Mouse (Mus musculus) limb, embryonic 13.5 days (tissue): ENCODE data around the gene Btbd35f7. TPM values are rescaled to one million over a fixed set of nuclear protein-coding genes. Genes with fewer than 3 reads are reported as not detected.
"Not testable (repeated sequence)": the region's sequence is repeated elsewhere in the genome, so short reads cannot be mapped to it uniquely, and the experiment has no call there.

Source experiments
- ATAC-seq: fragments of 200-750 bp; cut with Nextera tagmentation; 2 replicates; pipeline ENCODE4 v1.8.0; 2017; ENCODE audit warnings: low read depth, moderate number of reproducible peaks, moderate TSS enrichment; ENCODE audit not compliant: low FRiP score
- H3K27ac ChIP-seq: fragments of 300-500 bp; sonication (generic); 2 replicates; pipeline ENCODE4 v1.5.1; 2015; ENCODE audit warnings: inconsistent platforms, mild to moderate bottlenecking, moderate library complexity
- H3K27me3 ChIP-seq: fragments of 300-500 bp; sonication (generic); 2 replicates; pipeline ENCODE4 v1.6.1; 2015; ENCODE audit warnings: mild to moderate bottlenecking, inconsistent platforms
- H3K36me3 ChIP-seq: fragments of 300-500 bp; sonication (generic); 2 replicates; pipeline ENCODE4 v1.6.1; 2015; ENCODE audit warnings: inconsistent platforms, mild to moderate bottlenecking, moderate library complexity
- H3K4me1 ChIP-seq: fragments of 300-500 bp; sonication (generic); 2 replicates; pipeline ENCODE4 v1.6.1; 2015; ENCODE audit warnings: inconsistent platforms
- H3K4me2 ChIP-seq: fragments of 300-500 bp; sonication (generic); replicated peaks from 2 replicates; pipeline ENCODE4 v1.6.1; 2015; ENCODE audit warnings: inconsistent platforms, mild to moderate bottlenecking, moderate library complexity
- H3K4me3 ChIP-seq: fragments of 300-500 bp; sonication (generic); 2 replicates; pipeline ENCODE4 v1.5.1; 2015; ENCODE audit warnings: moderate library complexity, mild to moderate bottlenecking, inconsistent platforms
- H3K9ac ChIP-seq: fragments of 300-500 bp; sonication (generic); 2 replicates; pipeline ENCODE4 v1.6.1; 2015; ENCODE audit warnings: mild to moderate bottlenecking, inconsistent platforms
- H3K9me3 ChIP-seq: fragments of 300-500 bp; sonication (generic); 2 replicates; pipeline ENCODE4 v1.6.1; 2016; ENCODE audit warnings: inconsistent platforms
- WGBS: fragments of 180-500 bp; shearing (Covaris S2); methylation state at CpG from one replicate; pipeline ENCODE4 v1.1.7; 2015; 5-methylcytosine and 5-hydroxymethylcytosine counted together
- polyA plus RNA-seq: library from polyadenylated mRNA; unstranded; fragments of >200 nt; fragmentation: Nextera tagmentation; extraction: Ambion mirVana; gene quantifications from 2 replicates; pipeline ENCODE4 v1.2.1, GENCODE M21; 2015

Btbd35f7 gene
- not detected in 2 replicates for polyA plus RNA-seq

DNA sequence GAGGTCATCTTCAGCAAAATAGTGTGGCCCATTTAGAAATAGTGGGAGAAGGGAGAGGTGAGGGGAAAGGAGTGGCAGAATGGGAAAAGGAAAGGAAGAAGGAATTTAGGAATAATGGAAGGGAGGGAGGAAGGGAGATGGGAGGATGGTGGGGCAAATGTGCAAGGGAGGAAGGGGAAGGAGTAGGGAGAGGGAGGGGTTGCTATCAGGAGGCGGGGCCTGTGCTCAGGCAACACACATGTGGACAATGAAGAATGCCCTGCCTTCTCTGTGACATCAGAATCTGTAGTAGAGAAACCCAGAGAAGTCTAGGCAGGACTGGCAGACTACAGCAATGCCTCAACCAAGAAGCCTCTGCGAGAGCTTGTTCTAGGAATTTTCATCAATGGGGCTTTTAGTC is at the start of gene Btbd35f7:
TSS of gene Btbd35f7 (plus strand) at position 301 of the 400 bp plus-strand sequence.
- not testable (repeated sequence) for H3K27me3 ChIP-seq, ATAC-seq
- WGBS, result no CpG with 5 or more reads among the region's 2 CpGs

More for the DNA sequence above, at the start of gene Btbd35f7:
- not testable (repeated sequence) for H3K4me3 ChIP-seq, H3K9me3 ChIP-seq, H3K4me2 ChIP-seq, H3K27ac ChIP-seq, H3K36me3 ChIP-seq, H3K9ac ChIP-seq, H3K4me1 ChIP-seq

Other genes starting within 250 kb of the Btbd35f7 start
- not detected in 2 replicates for gene Mycs, start 199.8 kb upstream of the Btbd35f7 start, polyA plus RNA-seq